Mouse (Mus musculus) left cerebral cortex, postnatal 4 days (tissue): Measurements from ENCODE around the gene Zfp574. TPM values are rescaled to one million over a fixed set of nuclear protein-coding genes. Genes with fewer than 3 reads are reported as not detected.

Experiments
- DNase-seq: peaks from one replicate; pipeline ENCODE4 v3.0.0-alpha.2; 2022
- intact Hi-C: fragments of 180-260 bp; cut with DNase I; formaldehyde crosslinking; loops from one replicate; pipeline ENCODE4 v1.15.1; 2025
- microRNA-seq: library from miRNA; unstranded; fragments of <30 nt; microRNA quantifications from one replicate; pipeline ENCODE4 v1.2.0, GENCODE M21; 2022
- total RNA-seq, 2 experiments: library from RNA; stranded (reverse); gene quantifications; 2 replicates each; pipeline ENCODE4 v1.2.3; 2021

Gene Zfp574
- total RNA-seq, 2 experiments from 2014 or later = 25.2 to 26.9 TPM

- intact Hi-C loops = no loop called here
- no peak for DNase-seq
Observed at GRCm38 (mm10) chr7:25109355-25109754, 37.0 kb downstream of the Zfp574 start.

- peak; percentile 25 for DNase-seq
- intact Hi-C loops = no loop called here
Observed at GRCm38 (mm10) chr7:25110336-25110735, 38.0 kb downstream of the Zfp574 start.

- peak; percentile 73 for DNase-seq
- intact Hi-C loops = no loop called here
Observed at GRCm38 (mm10) chr7:25112178-25112955, 40.0 kb downstream of the Zfp574 start.

GRCm38 (mm10) chr7:25112956-25113603, 40.7 kb downstream of the Zfp574 start:
- no peak for DNase-seq
- intact Hi-C loops = no loop called here

- intact Hi-C loops = no loop called here
- DNase-seq = no peak
Observed at GRCm38 (mm10) chr7:25120061-25120834, 47.9 kb downstream of the Zfp574 start.

- DNase-seq = no peak
- intact Hi-C loops = no loop called here
Observed at GRCm38 (mm10) chr7:25121240-25121786, 48.9 kb downstream of the Zfp574 start.

GRCm38 (mm10) chr7:25125716-25126281, 53.4 kb downstream of the Zfp574 start:
- no peak for DNase-seq
- intact Hi-C loops = no loop called here

- intact Hi-C loops = no loop called here
- DNase-seq = no peak
Observed at GRCm38 (mm10) chr7:25127971-25128370, 55.6 kb downstream of the Zfp574 start.

- intact Hi-C loops = no loop called here
Observed at GRCm38 (mm10) chr7:25129390-25129979, 57.1 kb downstream of the Zfp574 start.

GRCm38 (mm10) chr7:25130565-25130964, 58.2 kb downstream of the Zfp574 start:
- no peak for DNase-seq
- intact Hi-C loops = no loop called here

More at GRCm38 (mm10) chr7:25129390-25129979, 57.1 kb downstream of the Zfp574 start:
- DNase-seq = no peak

GRCm38 (mm10) chr7:25131247-25131646, 58.9 kb downstream of the Zfp574 start:
- intact Hi-C loops = no loop called here
- no peak for DNase-seq

GRCm38 (mm10) chr7:25132318-25132960, 60.1 kb downstream of the Zfp574 start:
- DNase-seq = no peak
- intact Hi-C loops = loop anchor here (2.0 kb wide), 2 partner anchors 46 to 56 kb away; partner anchors contain the start of gene Pou2f2

Small RNA genes lying within 50 kb of the gene (microRNA-seq; reads per million reads assigned to microRNA genes)
- not detected for gene Mir6537

Other genes starting within 250 kb of the Zfp574 start
- 1 to 10 TPM; 3.1 to 7.4 TPM for gene Gm9844, start 210.4 kb upstream of the Zfp574 start, total RNA-seq
- not detected for gene Lypd4, start 202.6 kb upstream of the Zfp574 start, total RNA-seq
- not detected for gene Dmrtc2, start 202.5 kb upstream of the Zfp574 start, total RNA-seq
- 1,000 to 10,000 TPM in 1 of 2 experiments, 100 to 1,000 TPM in 1; 915 to 1,028 TPM for gene Rps19, start 188.2 kb upstream of the Zfp574 start, total RNA-seq
- gene Cd79a, start 175.2 kb upstream of the Zfp574 start, total RNA-seq = under 1 TPM; 0.24 to 0.52 TPM
- 100 to 1,000 TPM; 143 to 147 TPM for gene Arhgef1, start 169.7 kb upstream of the Zfp574 start, total RNA-seq
- not detected for gene Gm4881, start 128.1 kb upstream of the Zfp574 start, total RNA-seq
- gene Rabac1, start 99.8 kb upstream of the Zfp574 start, total RNA-seq = 100 to 1,000 TPM; 246 to 251 TPM
- 1,000 to 10,000 TPM; 1,141 to 1,280 TPM for gene Atp1a3, start 66.6 kb upstream of the Zfp574 start, total RNA-seq
- 100 to 1,000 TPM; 204 to 219 TPM for gene Grik5, start 221 bp upstream of the Zfp574 start, total RNA-seq
- gene Pou2f2, start 107.2 kb downstream of the Zfp574 start, total RNA-seq = 10 to 100 TPM; 17.7 to 18.7 TPM
- 10 to 100 TPM; 15.1 to 16.8 TPM for gene Dedd2, start 148.0 kb downstream of the Zfp574 start, total RNA-seq
- 1 to 10 TPM; 6.5 to 7.8 TPM for gene Zfp526, start 148.9 kb downstream of the Zfp574 start, total RNA-seq
- gene Gsk3a, start 165.3 kb downstream of the Zfp574 start, total RNA-seq = 100 to 1,000 TPM; 195 to 197 TPM
- 10 to 100 TPM; 29.4 to 36.1 TPM for gene Erf, start 178.2 kb downstream of the Zfp574 start, total RNA-seq
- 100 to 1,000 TPM; 324 to 333 TPM for gene Cic, start 195.1 kb downstream of the Zfp574 start, total RNA-seq
- gene Pafah1b3, start 225.4 kb downstream of the Zfp574 start, total RNA-seq = 100 to 1,000 TPM; 234 to 250 TPM
- under 1 TPM; 0.52 to 0.87 TPM for gene Prr19, start 228.8 kb downstream of the Zfp574 start, total RNA-seq
- 100 to 1,000 TPM in 1 of 2 experiments, 10 to 100 TPM in 1; 99.6 to 104 TPM for gene Tmem145, start 233.5 kb downstream of the Zfp574 start, total RNA-seq
- 10 to 100 TPM; 81.0 to 89.9 TPM for gene Megf8, start 244.6 kb downstream of the Zfp574 start, total RNA-seq